Mouse (Mus musculus) layer of hippocampus, adult 9-10 months (tissue): ENCODE results near the gene Grid1.

Experiments used
- DNase-seq: peaks from one replicate; pipeline ENCODE4 v3.0.0; 2022; ENCODE audit warnings: low spot score

Gene Grid1

DNA sequence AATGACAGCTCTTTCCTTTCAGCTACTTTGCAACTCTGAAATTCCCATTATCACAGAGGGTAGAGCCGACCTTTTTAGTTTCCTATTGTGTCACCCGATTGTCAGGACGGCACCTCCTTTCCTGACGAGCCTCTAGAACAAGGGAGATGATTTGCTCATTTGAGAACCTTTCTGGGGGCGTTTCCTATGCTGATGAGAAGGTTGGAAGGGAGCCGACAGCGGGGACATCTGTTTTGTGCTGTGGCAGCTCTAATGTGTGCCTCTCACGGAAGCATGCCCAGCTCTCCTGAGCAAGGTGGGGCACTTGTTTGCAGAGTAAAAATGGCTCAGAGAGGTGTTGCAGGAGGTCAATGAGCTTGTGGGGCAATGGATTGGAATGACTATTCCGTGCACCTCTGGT, 189.2 kb downstream of the Grid1 start:
- no peak for DNase-seq

DNA sequence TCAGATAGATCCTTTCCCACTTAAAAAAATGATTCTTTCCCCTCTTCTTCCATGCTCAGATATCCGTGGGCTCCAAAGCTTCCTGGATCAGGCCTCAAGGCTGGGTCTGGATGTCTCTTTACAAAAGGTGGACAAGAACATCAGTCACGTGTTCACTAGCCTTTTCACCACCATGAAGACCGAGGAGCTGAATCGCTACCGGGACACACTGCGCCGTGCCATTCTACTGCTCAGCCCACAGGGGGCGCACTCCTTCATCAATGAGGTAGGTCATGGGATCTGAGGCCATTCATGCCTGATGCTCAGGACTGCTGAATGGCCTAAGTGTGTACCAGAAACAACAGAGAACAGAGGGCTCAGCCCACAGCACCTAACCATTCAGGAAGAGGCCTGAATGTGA, 206.8 kb downstream of the Grid1 start:
- no peak for DNase-seq

GRCm38 (mm10) chr14:35027501-35028140, 207.7 kb downstream of the Grid1 start:
- no peak for DNase-seq

GRCm38 (mm10) chr14:35029626-35030025, 209.7 kb downstream of the Grid1 start:
- no peak for DNase-seq

DNA sequence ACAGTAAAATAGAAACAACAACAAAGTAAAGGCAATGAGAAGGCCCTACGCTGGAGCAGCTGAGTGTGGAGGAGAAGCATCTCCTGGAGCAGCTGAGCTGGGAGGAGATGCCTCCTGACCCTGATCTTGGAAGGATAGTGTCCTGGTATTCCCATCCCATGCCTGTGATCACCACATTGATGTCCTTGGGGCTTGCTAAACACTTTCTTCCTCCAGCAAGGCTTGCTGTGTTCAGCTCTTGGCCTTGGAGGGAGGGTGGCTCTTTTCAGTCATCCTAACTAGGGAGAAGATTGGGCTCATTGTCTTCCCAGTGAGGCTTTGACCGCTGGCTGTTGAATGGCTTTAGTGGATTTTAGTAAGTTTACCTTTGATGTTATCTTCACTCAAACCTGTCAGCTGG, 210.4 kb downstream of the Grid1 start:
- no peak for DNase-seq

DNA sequence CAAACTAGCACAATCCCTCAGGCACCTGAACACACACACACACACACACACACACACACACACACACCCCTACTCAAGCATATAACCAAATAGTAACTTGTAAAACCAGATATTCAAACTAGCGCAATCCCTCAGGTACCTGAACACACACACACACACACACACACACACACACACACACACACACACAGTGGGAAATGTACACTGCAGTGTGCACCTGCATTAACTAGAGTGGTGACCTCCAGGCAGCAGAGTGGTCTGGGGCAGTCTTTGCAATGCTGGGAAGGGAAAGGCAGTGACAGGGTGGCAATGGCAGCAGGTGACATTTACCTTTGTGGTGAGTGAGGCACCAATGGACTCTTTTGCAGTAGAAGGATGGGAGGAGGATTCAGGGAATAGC, 212.4 kb downstream of the Grid1 start:
- DNase-seq = no peak

GRCm38 (mm10) chr14:35044268-35044667, 224.4 kb downstream of the Grid1 start:
- no peak for DNase-seq

- no peak for DNase-seq
Observed at GRCm38 (mm10) chr14:35044918-35045698, 225.2 kb downstream of the Grid1 start.

DNA sequence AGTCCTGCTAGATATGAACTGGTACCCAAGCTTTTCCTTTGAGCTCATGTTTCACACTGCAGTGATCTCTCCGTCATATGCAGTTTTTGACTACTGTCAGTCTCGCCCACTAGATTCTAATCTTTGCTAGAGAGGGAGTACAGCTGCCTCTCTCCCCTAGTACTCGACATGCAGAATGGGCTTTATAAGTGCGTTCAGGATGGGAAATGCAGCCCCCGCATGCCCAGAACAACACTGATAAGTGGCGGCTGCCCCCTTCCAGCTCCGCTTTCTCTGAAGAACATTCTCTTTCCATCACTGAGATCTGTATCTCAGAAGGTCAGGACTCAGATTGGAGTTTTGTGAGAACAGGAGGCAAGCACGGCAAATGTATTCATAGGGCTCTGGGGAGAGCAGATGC, 229.3 kb downstream of the Grid1 start:
- no peak for DNase-seq

- DNase-seq = no peak
Observed at GRCm38 (mm10) chr14:35054139-35054538, 234.2 kb downstream of the Grid1 start.

GRCm38 (mm10) chr14:35074636-35075035, 254.7 kb downstream of the Grid1 start:
- no peak for DNase-seq

DNA sequence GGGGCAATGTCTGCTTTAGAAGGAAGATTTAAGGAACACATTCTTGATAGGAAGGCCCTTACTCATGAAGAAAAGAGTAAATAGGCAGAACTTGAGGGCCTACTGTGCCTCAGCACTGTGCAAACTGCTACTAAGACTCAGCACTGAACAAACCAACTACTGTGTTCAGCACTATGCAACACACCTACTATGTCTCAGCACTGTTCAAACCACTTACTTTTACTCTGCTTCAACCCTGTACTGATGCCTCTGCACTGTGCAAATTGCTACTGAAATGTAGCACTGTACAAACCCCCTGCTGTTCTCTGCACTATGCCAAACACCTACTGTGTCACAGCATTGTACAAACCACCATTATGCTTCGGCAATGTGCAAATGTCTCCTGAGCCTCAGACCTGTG, 260.0 kb downstream of the Grid1 start:
- no peak for DNase-seq

- no peak for DNase-seq
Observed at GRCm38 (mm10) chr14:35092646-35093045, 272.7 kb downstream of the Grid1 start.

GRCm38 (mm10) chr14:35093561-35094186, 273.8 kb downstream of the Grid1 start:
- DNase-seq = no peak

DNA sequence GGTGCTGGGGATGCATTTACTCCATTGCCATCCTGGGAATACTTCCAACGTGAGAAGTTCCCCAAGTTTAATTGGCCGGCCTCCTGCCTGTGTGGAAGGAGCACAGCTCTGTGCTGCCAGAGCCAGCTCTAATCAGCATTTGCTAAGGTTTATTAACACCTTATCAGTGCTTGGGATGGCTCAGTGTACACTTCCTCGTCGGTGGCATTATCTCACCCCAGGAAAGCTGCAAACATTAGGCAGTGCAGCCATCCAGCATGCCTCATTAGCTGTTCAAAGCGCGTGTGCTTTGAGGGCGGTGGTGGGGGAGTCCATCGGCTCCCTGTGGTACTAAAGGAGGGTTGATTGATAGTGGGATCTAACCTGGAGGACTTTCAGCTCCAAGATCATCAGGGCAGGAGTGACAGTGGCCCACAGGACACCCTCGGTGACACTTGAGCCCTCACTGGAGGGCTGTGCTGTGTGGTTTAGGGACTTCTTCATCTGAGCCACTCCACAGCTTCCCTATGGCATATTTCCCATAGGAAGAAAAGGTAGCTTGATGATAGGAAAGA, 275.7 kb downstream of the Grid1 start:
- DNase-seq = no peak

DNA sequence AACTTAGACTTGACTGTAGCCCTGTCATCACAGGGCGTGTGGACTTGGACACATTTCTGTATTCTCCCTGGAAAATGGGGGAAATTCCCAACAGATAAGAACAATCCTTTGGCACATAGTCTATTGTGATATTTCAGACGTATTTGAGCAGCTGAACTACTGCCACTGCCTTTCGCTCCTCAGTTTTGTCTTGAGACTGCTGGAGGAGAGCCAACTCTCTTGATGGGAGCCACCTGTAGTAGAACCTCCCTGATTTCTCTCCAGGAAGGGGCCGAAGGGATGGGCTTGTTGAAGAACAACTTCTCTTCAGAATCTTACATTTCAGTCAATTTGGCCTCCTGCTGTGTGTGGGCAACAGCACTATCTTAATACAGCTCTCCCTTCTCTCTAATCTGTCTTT, 276.2 kb downstream of the Grid1 start:
- DNase-seq = no peak

GRCm38 (mm10) chr14:35097166-35097565, 277.3 kb downstream of the Grid1 start:
- DNase-seq = no peak

DNA sequence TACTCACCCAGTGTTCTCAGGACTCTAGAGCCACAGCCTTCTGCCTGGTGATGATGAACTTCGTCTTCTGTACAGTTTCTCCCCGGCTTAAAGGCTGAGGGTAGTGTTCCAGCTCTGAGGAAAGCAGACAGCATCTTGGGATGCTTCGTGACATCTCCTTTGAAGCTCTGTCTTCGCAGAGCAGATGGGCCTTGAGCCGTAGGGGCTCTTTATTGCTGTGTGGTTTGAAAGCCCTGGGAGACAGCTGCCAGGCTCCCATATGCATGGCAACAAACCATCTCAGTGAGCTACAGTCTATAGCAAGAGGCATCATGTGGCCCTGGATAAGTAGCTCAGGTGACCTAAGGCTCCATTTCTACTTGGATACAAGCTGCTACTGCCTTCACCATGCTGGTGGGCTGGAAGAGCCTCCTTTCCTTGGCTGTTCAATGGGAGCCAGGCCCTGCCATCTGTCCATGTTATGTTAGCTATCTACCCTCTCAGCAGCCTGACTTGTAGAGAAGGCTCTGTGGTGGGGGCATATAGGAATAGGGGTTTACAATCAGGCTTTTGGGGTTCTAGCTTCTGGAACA, 283.8 kb downstream of the Grid1 start:
- no peak for DNase-seq

DNA sequence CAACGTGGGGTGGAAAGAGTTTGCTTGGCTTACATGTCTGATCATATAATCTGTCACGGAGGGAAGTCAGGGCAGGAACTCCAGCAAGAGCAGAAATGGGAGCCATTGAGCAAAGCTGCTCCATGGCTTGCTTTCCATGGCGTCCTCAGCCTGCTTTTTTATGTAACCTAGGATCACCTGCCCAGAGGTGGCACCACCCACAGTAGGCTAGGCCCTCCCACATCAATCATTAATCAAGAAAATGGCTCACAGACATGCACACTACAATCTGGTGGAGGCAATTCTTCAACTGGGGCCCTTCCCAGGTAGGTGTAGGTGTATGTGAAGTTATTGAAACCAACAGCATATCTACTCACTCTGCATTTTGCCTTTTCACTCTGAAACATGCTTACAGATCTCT, 287.7 kb downstream of the Grid1 start:
- DNase-seq = no peak

DNA sequence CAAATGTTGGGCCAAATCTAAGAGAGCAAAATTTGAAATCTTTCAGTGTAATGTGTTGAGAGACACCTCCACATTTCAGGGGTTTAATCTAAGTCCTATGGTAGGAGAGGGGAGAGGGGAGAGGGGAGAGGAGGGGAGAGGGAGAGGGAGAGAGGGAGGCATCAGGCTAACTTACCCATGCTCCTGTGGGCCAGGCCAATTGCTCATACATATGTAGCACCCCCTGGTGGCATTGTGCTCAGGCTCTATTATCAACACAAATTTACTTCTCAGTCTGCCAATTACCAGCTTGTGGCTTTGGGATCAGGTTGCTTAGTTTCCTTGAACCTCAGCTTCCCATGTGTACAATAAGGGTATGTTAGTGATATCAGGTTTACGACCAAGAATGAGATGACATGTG, 291.0 kb downstream of the Grid1 start:
- DNase-seq = no peak

- DNase-seq = no peak
Observed at GRCm38 (mm10) chr14:35112327-35113275, 292.7 kb downstream of the Grid1 start.

- no peak for DNase-seq
Observed at GRCm38 (mm10) chr14:35113276-35113645, 293.4 kb downstream of the Grid1 start.
